Mouse (Mus musculus) regulatory T cell (primary cell): ENCODE data around the gene Pdx1.

Experiments
- in situ Hi-C: fragments of 300-600 bp; cut with MboI, MseI; formaldehyde crosslinking; loops from one replicate; pipeline ENCODE4 v1.15.1; 2025; ENCODE audit warnings: high pct_unique_total_duplicates

Gene Pdx1

GRCm38 (mm10) chr5:147308451-147308850 is 38.7 kb downstream of the Pdx1 start:
- in situ Hi-C loops: no loop called here

- in situ Hi-C loops: loop anchor here (10.0 kb wide), 1 partner anchor 605 kb away; no protein-coding TSS in a partner anchor
Measured at GRCm38 (mm10) chr5:147309786-147310185, 40.0 kb downstream of the Pdx1 start.

DNA sequence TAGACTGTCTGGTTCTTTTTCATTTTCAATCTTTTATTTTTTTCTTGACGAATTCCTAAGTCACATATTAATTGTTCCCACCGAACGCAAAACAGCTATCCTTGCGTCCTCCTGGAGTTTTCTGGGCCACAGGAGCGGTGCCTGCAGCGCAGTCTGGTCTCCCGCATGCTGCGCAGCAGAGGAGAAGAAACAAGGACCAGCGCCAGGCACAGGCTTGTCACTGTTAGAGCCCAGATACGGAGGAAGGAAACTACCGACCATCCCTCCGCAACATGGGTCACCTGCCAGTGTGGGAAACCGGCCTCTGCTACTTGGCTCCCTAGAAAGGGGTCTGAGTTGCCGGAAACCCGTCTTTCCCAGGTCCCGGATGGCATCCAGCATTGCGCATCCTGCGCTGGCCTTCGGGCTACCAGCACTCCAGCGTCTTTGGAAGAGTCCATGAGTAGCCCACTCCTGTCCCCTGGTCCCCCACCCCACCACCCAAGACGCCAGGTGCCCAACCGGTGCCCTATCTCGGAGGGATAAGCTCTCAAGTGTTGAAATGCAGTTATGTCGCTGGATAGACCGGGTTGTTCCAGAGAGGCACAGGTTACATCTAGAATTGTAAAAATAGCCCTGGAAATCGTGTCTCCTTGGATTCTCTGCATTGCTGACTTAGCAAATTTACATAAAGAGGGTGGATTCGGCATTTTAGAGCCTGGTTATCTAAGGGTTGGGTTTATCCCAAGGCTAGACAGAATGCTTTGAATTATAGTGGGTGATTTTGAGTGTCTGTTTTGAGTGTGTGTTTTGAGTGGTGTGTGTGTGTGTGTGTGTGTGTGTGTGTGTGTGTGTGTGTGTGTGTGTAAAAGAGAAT is 43.3 kb downstream of the Pdx1 start:
- in situ Hi-C loops: loop anchor here (10.0 kb wide), 1 partner anchor 608 kb away; no protein-coding TSS in a partner anchor

DNA sequence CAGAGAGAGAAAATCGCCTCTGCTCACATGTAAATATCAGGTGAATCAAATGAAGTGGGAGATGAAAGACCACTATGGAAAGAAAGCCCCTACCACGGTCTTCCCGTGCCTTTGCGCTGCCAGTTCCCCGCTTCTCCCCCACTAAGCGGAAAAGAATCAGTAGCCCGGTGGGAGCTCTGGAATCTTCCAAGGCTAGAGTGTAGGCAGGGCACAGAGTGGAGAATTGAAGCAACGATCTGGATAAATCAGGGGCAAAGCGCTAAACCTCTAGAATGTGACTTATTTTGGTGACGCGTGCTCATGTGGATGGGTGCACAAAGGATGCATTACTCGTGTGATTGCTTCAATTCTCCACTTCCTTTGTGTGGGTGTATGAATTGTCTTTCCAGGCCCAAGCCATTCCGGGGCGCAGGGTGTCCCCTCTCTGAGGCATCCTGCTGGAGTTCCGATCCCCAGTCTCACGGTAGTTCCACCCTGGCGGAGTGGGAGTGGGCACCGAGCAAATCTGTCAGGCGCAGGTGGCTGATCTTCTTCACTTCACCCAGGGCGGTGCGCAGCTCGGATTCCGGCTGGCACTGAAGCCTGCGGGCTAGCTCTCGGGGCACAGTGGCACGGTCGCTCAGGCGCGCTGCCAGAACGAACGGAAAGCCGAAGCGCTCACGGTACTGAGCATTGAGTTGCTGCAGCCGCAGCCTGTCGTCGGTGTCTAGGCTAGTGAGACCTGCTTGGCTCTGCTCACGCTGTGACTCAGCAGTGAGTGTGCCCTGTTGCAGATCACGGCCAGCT is 45.1 kb downstream of the Pdx1 start:
- in situ Hi-C loops: loop anchor here (5.0 to 10.0 kb wide), 2 partner anchors 83 to 610 kb away; no protein-coding TSS in a partner anchor

DNA sequence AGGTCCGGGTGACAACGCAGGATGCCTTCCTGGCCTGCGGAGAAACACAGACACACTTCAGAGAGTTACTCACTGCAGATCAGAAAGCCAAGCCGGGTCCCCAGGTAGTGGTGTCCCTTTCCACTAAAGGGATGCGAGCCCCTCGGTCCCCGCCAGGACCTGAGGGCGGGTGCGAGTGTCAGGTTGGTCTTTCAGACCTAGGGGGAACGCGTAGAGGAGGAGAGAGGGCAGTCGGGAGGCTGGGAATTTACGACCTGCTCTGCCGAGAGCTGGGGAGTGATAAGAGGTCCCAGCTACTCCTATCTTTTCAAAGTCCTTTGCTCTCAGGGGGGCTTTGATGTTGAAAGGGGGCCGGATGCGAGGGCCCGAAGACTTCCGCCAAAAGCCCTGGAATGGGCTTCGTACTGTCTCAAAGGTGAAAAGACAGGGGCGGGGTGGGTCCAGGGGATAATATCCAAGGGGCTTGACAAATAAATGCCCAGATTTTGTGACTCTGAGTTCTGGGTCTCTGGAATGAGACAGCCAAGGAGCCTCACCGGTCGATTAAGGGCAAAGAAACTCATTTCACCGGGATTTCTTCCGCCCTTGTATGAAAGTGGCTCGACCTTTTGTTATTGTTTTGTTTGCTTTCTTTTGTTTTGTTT is 45.8 kb downstream of the Pdx1 start:
- in situ Hi-C loops: loop anchor here (5.0 to 10.0 kb wide), 2 partner anchors 83 to 611 kb away; no protein-coding TSS in a partner anchor

- in situ Hi-C loops: loop anchor here (5.0 to 10.0 kb wide), 2 partner anchors 85 to 613 kb away; no protein-coding TSS in a partner anchor
Measured at GRCm38 (mm10) chr5:147317321-147317720, 47.6 kb downstream of the Pdx1 start.

- in situ Hi-C loops: loop anchor here (5.0 to 10.0 kb wide), 2 partner anchors 86 to 613 kb away; no protein-coding TSS in a partner anchor
Measured at GRCm38 (mm10) chr5:147317991-147318390, 48.2 kb downstream of the Pdx1 start.

- in situ Hi-C loops: loop anchor here (5.0 to 10.0 kb wide), 3 partner anchors 87 to 615 kb away; no protein-coding TSS in a partner anchor
Measured at GRCm38 (mm10) chr5:147319653-147320052, 49.9 kb downstream of the Pdx1 start.

DNA sequence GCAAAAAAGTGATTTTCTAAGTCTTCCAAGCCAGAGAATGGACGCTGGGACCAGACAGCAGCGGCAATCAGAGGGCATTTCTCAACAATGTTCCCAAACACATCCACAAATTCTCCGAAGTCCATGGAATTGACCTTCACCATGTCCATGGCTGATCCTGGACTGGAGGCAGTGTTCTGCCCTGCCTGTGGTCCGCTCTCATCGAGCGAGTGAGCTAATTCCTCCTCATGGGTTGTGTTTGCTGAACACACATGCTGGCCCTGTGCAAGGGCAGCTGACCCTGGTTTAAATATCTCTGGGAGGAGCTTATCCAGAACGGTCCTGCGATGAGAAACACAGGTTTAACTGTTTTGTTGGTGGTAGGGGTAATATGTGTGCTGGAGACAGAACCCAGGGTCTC is 52.4 kb downstream of the Pdx1 start, which contains the start of gene Urad:
Urad (minus strand) TSS at position 258 of the 400 bp plus-strand sequence.
- in situ Hi-C loops: loop anchor here (5.0 kb wide), 1 partner anchor 410 kb away; no protein-coding TSS in a partner anchor

- in situ Hi-C loops: loop anchor here (5.0 kb wide), 1 partner anchor 411 kb away; no protein-coding TSS in a partner anchor
Measured at GRCm38 (mm10) chr5:147323237-147323917, 53.6 kb downstream of the Pdx1 start.
